Mouse (Mus musculus) brain, embryonic 14.5 days (tissue): ENCODE data around the gene Dgkg.

ENCODE experiments used
- CTCF ChIP-seq: fragments of 200-500 bp; IDR thresholded peaks from 2 replicates; pipeline ENCODE4 v1.5.1; 2012; ENCODE audit warnings: inconsistent platforms, mild to moderate bottlenecking, moderate library complexity, borderline replicate concordance; ENCODE audit not compliant: insufficient read depth, insufficient read length; ENCODE audit errors: extremely low read depth
- POLR2A ChIP-seq: fragments of 200-500 bp; IDR thresholded peaks from 2 replicates; pipeline ENCODE4 v1.6.1; 2012; ENCODE audit warnings: mild to moderate bottlenecking, inconsistent platforms, borderline replicate concordance; ENCODE audit not compliant: poor library complexity, insufficient read depth, insufficient read length, severe bottlenecking; ENCODE audit errors: extremely low read depth

GRCm38 (mm10) chr16:22533087-22533486 is 123.9 kb downstream of the Dgkg start:
- TF ChIP-seq CTCF: no peak
- TF ChIP-seq POLR2A: no peak
